Mouse (Mus musculus): ENCODE measurements around the gene Poldip3.

Poldip3 gene

GRCm38 (mm10) chr15:83088495-83089428 lies 60.4 kb downstream of the Poldip3 start:
- no peak for DNase-seq (ENCODE audit: extremely low read depth, low read depth, low spot score)

GRCm38 (mm10) chr15:83086636-83087328 lies 62.4 kb downstream of the Poldip3 start:
- DNase-seq (ENCODE audit: extremely low read depth, low read depth, low spot score), result no peak

- no peak for DNase-seq (ENCODE audit: extremely low read depth, low read depth, low spot score)
Observed at GRCm38 (mm10) chr15:83085901-83086300, 63.3 kb downstream of the Poldip3 start.

- no peak for DNase-seq (ENCODE audit: extremely low read depth, low read depth, low spot score)
Observed at GRCm38 (mm10) chr15:83084022-83084640, 65.1 kb downstream of the Poldip3 start.

- DNase-seq (ENCODE audit: extremely low read depth, low read depth, low spot score), result no peak
Observed at GRCm38 (mm10) chr15:83083530-83083929, 65.7 kb downstream of the Poldip3 start.
